ENCODE assay signal across 14 mouse cellular contexts in genomic region chr13:44375476-44376159, GRCm38 (mm10).
DNase-seq lines count a peak whose midpoint lies in the region; ATAC-seq and TF ChIP-seq lines count a peak whose summit lies in the region.
"Had no signal": no experiment of that assay in that cellular context is flagged by ENCODE, and none has a peak within 500 bp of the region (broad histone marks: within the 10 kb centered on the region; RNA-seq: fewer than 3 reads in every experiment).

No protein-coding gene starts in this region.

- peak overlapping the region; percentile 22; the same call in 1 of the 2 replicates for H3K4me2 ChIP-seq in forebrain, embryonic 12.5 days
- H3K4me2 ChIP-seq in forebrain, postnatal 0 days (ENCODE audit: low read depth) = no peak overlapping the region
- no peak overlapping the region; the same call in 1 of the 2 replicates for H3K4me2 ChIP-seq in neural tube, embryonic 12.5 days (replicated peaks)
- H3K4me2 ChIP-seq in forebrain, embryonic 14.5 days (ENCODE audit: low read length) = peak overlapping the region; percentile 0; the same call in 1 of the 2 replicates
- H3K4me2 ChIP-seq: lung, embryonic 15.5 days had no signal

- H3K36me3 ChIP-seq in forebrain, embryonic 12.5 days (replicated peaks) = no peaks in the 10 kb centered on the region
- no peaks in the 10 kb centered on the region for H3K36me3 ChIP-seq in forebrain, postnatal 0 days (ENCODE audit: insufficient read depth)
- H3K36me3 ChIP-seq in neural tube, embryonic 12.5 days = no peaks in the 10 kb centered on the region
- no peaks in the 10 kb centered on the region for H3K36me3 ChIP-seq in forebrain, embryonic 14.5 days (ENCODE audit: control insufficient read depth, insufficient read depth, low read length)
- H3K36me3 ChIP-seq: G1E; lung, embryonic 15.5 days had no signal

- H3K27ac ChIP-seq in forebrain, embryonic 12.5 days = peak overlapping the region; percentile 47; the same call in 1 of the 2 replicates
- no peak overlapping the region for H3K27ac ChIP-seq in forebrain, postnatal 0 days (ENCODE audit: low read depth, low read length)
- H3K27ac ChIP-seq in neural tube, embryonic 12.5 days = no peak overlapping the region
- no peak overlapping the region for H3K27ac ChIP-seq in forebrain, embryonic 14.5 days (ENCODE audit: low read depth, low read length)
- H3K27ac ChIP-seq: heart, adult 2 months; left cerebral cortex, adult 2 months; lung, embryonic 15.5 days had no signal

- TF ChIP-seq CTCF in forebrain, postnatal 0 days (IDR thresholded peaks at IDR 0.05; ENCODE audit: low read depth) = no peak

- ATAC-seq in forebrain, embryonic 12.5 days (ENCODE audit: low FRiP score) = peak; percentile 77
- no peak for ATAC-seq in forebrain, postnatal 0 days
- peak; percentile 75 for ATAC-seq in neural tube, embryonic 12.5 days (ENCODE audit: low FRiP score, low read depth)
- ATAC-seq in forebrain, embryonic 14.5 days = peak; percentile 46; the same call in 1 of the 2 replicates
- ATAC-seq in megakaryocyte progenitor cell, adult 5-6 weeks (replicated peaks; ENCODE audit: poor library complexity) = no peak

- H3K27me3 ChIP-seq in forebrain, embryonic 12.5 days = no peaks in the 10 kb centered on the region; the same call in 1 of the 2 replicates
- no peaks in the 10 kb centered on the region for H3K27me3 ChIP-seq in forebrain, postnatal 0 days (ENCODE audit: insufficient read depth, low read length)
- H3K27me3 ChIP-seq in neural tube, embryonic 12.5 days (replicated peaks) = 0 out of 2 replicates have a peak, but pooled peaks cover 5% of the 10 kb centered on the region
- no peaks in the 10 kb centered on the region for H3K27me3 ChIP-seq in forebrain, embryonic 14.5 days (replicated peaks; ENCODE audit: control insufficient read depth, insufficient read depth, low read length)
- H3K27me3 ChIP-seq: lung, embryonic 15.5 days had no signal

- H3K4me3 ChIP-seq in forebrain, embryonic 12.5 days (replicated peaks) = no peak overlapping the region
- H3K4me3 ChIP-seq in forebrain, postnatal 0 days (ENCODE audit: low read depth, low read length) = no peak overlapping the region
- no peak overlapping the region for H3K4me3 ChIP-seq in neural tube, embryonic 12.5 days
- no peak overlapping the region for H3K4me3 ChIP-seq in forebrain, embryonic 14.5 days (ENCODE audit: low read depth, low read length)
- H3K4me3 ChIP-seq: heart, adult 2 months; left cerebral cortex, adult 2 months; lung, embryonic 15.5 days had no signal

- H3K9me3 ChIP-seq in forebrain, embryonic 12.5 days = no peaks in the 10 kb centered on the region
- no peaks in the 10 kb centered on the region for H3K9me3 ChIP-seq in forebrain, postnatal 0 days (ENCODE audit: low read length)
- no peaks in the 10 kb centered on the region for H3K9me3 ChIP-seq in neural tube, embryonic 12.5 days
- H3K9me3 ChIP-seq in forebrain, embryonic 14.5 days (replicated peaks; ENCODE audit: control insufficient read depth, low read length) = no peaks in the 10 kb centered on the region
- H3K9me3 ChIP-seq: G1E; lung, embryonic 15.5 days had no signal

- H3K9ac ChIP-seq in forebrain, embryonic 12.5 days = no peak overlapping the region
- H3K9ac ChIP-seq in forebrain, postnatal 0 days = no peak overlapping the region
- H3K9ac ChIP-seq in neural tube, embryonic 12.5 days = no peak overlapping the region
- peak overlapping the region; percentile 10; the same call in 1 of the 2 replicates for H3K9ac ChIP-seq in forebrain, embryonic 14.5 days (ENCODE audit: low read length)
- H3K9ac ChIP-seq: lung, embryonic 15.5 days had no signal

- no peak for DNase-seq in forebrain, postnatal 0 days
- DNase-seq in neural tube, embryonic 10.5 days (ENCODE audit: extremely low spot score, low spot score) = no peak
- DNase-seq in forebrain, embryonic 14.5 days (ENCODE audit: low spot score) = peak; percentile 76
- DNase-seq in thymus, postnatal 36 days = peak; percentile 24 to 29
- DNase-seq in adrenal gland, postnatal 25 days = no peak
- DNase-seq: cerebellum, postnatal 25 days; heart, adult 2 months; kidney, adult 2 months had no signal

- 12% methylated on average over 13 of the region's 13 CpGs for WGBS in forebrain, embryonic 12.5 days
- 17% methylated on average over 13 of the region's 13 CpGs for WGBS in forebrain, postnatal 0 days
- 19% methylated on average over 13 of the region's 13 CpGs for WGBS in neural tube, embryonic 12.5 days
- WGBS in forebrain, embryonic 14.5 days = 8% methylated on average over 13 of the region's 13 CpGs

- peaks cover 22% of the 10 kb centered on the region for H3K4me1 ChIP-seq in forebrain, embryonic 12.5 days
- H3K4me1 ChIP-seq in forebrain, postnatal 0 days (ENCODE audit: insufficient read depth) = peaks cover 5% of the 10 kb centered on the region; the same call in 1 of the 2 replicates
- H3K4me1 ChIP-seq in neural tube, embryonic 12.5 days = peaks cover 14% of the 10 kb centered on the region
- peaks cover 8% of the 10 kb centered on the region for H3K4me1 ChIP-seq in forebrain, embryonic 14.5 days (ENCODE audit: control insufficient read depth, insufficient read depth, low read length)
- H3K4me1 ChIP-seq: lung, embryonic 15.5 days had no signal

Comparison
In these comparisons a context has a peak if more than half of its experiments do, and no peak if none do; other contexts are left out.
1. ATAC-seq: peak in forebrain, embryonic 12.5 days (single experiment), neural tube, embryonic 12.5 days (single experiment) and forebrain, embryonic 14.5 days (single experiment); none in forebrain, postnatal 0 days (single experiment) and megakaryocyte progenitor cell, adult 5-6 weeks (single experiment).
2. H3K4me2 ChIP-seq: peak in forebrain, embryonic 12.5 days (single experiment) and forebrain, embryonic 14.5 days (single experiment); none in forebrain, postnatal 0 days (single experiment) and neural tube, embryonic 12.5 days (single experiment).
3. DNase-seq: peak in forebrain, embryonic 14.5 days (single experiment) and thymus, postnatal 36 days (2 of 2); none in forebrain, postnatal 0 days (single experiment), neural tube, embryonic 10.5 days (single experiment) and adrenal gland, postnatal 25 days (single experiment).